Mouse (Mus musculus) midbrain, embryonic 16.5 days (tissue): ENCODE measurements around the gene Slc24a1. TPM values are rescaled to one million over a fixed set of nuclear protein-coding genes. Genes with fewer than 3 reads are reported as not detected.

Experiments
- ATAC-seq: fragments of 200-750 bp; cut with Nextera tagmentation; 2 replicates; pipeline ENCODE4 v1.8.0; 2017; ENCODE audit warnings: moderate TSS enrichment
- H3K27ac ChIP-seq: fragments of 300-500 bp; sonication (generic); 2 replicates; pipeline ENCODE4 v1.5.1; 2014; ENCODE audit warnings: mild to moderate bottlenecking, low read length, mixed read lengths
- H3K27me3 ChIP-seq: fragments of 300-500 bp; sonication (generic); 2 replicates; pipeline ENCODE4 v1.6.1; 2014; ENCODE audit warnings: low read depth, low read length, mixed read lengths; ENCODE audit not compliant: control insufficient read depth, insufficient read depth
- H3K36me3 ChIP-seq: fragments of 300-500 bp; sonication (generic); 2 replicates; pipeline ENCODE4 v1.6.1; 2014; ENCODE audit warnings: mild to moderate bottlenecking, low read length, moderate library complexity, mixed read lengths; ENCODE audit not compliant: control insufficient read depth, insufficient read depth
- H3K4me1 ChIP-seq: fragments of 300-500 bp; sonication (generic); 2 replicates; pipeline ENCODE4 v1.6.1; 2014; ENCODE audit warnings: mild to moderate bottlenecking, low read length, mixed read lengths; ENCODE audit not compliant: control insufficient read depth, insufficient read depth
- H3K4me2 ChIP-seq: fragments of 300-500 bp; sonication (generic); 2 replicates; pipeline ENCODE4 v1.6.1; 2014; ENCODE audit warnings: mild to moderate bottlenecking, low read length, mixed read lengths
- H3K4me3 ChIP-seq: fragments of 300-500 bp; sonication (generic); 2 replicates; pipeline ENCODE4 v1.5.1; 2014; ENCODE audit warnings: low read depth, mild to moderate bottlenecking, low read length, moderate library complexity, mixed read lengths
- H3K9ac ChIP-seq: fragments of 300-500 bp; sonication (generic); 2 replicates; pipeline ENCODE4 v1.6.1; 2014; ENCODE audit warnings: low read depth, low read length, mixed read lengths
- H3K9me3 ChIP-seq: fragments of 300-500 bp; sonication (generic); replicated peaks from 2 replicates; pipeline ENCODE4 v1.6.1; 2014; ENCODE audit warnings: mild to moderate bottlenecking, low read length, mixed read lengths; ENCODE audit not compliant: control insufficient read depth, poor library complexity, severe bottlenecking
- WGBS: fragments of 180-500 bp; shearing (Covaris S2); extraction: QIAGEN DNeasy Blood & Tissue Kit; methylation state at CpG from one replicate; pipeline ENCODE4 v1.1.7; 2014; 5-methylcytosine and 5-hydroxymethylcytosine counted together
- polyA plus RNA-seq: library from polyadenylated mRNA; unstranded; fragments of >200 nt; fragmentation: Nextera tagmentation; extraction: Ambion mirVana; gene quantifications from 2 replicates; pipeline ENCODE4 v1.2.1, GENCODE M21; 2015

The Slc24a1 gene
- polyA plus RNA-seq, 1 experiment from 2014 or later, result 0.20 TPM

DNA sequence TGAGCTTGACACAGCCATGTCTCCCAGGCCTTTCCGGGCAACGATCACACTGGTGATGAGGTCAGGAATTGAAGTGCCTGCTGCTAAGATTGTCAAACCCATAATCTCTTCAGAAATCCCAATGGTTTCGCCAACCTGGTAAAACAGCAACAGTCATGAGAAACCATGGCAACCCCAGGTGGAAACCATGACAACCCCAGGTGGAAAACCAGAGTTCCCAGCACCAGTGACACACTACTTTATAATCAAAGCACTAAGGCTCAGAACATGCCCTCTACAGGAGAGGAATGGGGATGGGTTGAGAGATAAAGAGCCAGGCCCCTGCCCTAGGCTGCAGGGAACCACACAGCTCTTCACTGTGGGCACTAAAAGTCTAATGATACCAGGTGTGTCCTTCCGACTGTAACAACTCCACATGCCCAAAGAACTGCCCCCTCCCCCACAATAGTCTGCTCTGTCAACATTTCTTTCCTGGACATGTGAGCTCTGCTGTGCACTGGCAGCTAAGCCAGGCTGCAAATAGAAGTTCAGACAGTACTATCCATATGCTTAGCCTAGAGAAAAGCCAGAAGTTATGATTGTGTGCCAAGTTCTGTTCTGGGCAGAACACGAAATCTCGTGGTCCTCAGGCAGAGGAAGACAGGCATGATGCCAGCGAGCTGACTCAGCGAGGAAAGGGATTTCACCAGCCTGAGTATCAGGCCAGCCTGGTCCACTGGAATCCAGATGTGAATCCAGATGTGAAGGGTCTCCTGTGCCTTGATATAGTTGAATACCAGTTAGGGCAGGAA is 25.0 kb downstream of the Slc24a1 start:
- Histone ChIP-seq H3K27me3 (no peaks in the 10 kb centered on the region), H3K27ac (0 out of 2 replicates have a peak overlapping the region, but pooled peaks have one; percentile 8), H3K4me3 (no peak overlapping the region), H3K36me3 (peaks cover 1% of the 10 kb centered on the region; the same call in 1 of the 2 replicates), H3K4me1 (peaks cover 4% of the 10 kb centered on the region; the same call in 1 of the 2 replicates), H3K9me3 (no peaks in the 10 kb centered on the region), H3K4me2 (no peak overlapping the region), H3K9ac (no peak overlapping the region)
- ATAC-seq, result no peak
- 75% methylated on average over 8 of the region's 8 CpGs for WGBS

GRCm38 (mm10) chr9:64925771-64926170 is 25.6 kb downstream of the Slc24a1 start:
- H3K9ac ChIP-seq, result no peak overlapping the region
- peaks cover 2% of the 10 kb centered on the region; the same call in 1 of the 2 replicates for H3K36me3 ChIP-seq
- no peak for ATAC-seq
- peaks cover 4% of the 10 kb centered on the region; the same call in 1 of the 2 replicates for H3K4me1 ChIP-seq
- H3K27ac ChIP-seq, result no peak overlapping the region
- H3K9me3 ChIP-seq, result no peaks in the 10 kb centered on the region
- H3K27me3 ChIP-seq, result no peaks in the 10 kb centered on the region
- H3K4me2 ChIP-seq, result no peak overlapping the region
- H3K4me3 ChIP-seq, result no peak overlapping the region
- WGBS, result 57% methylated on average over 5 of the region's 5 CpGs

- ATAC-seq, result no peak
- Histone ChIP-seq H3K4me1 (no peaks in the 10 kb centered on the region), H3K4me2 (no peak overlapping the region), H3K27ac (no peak overlapping the region), H3K9ac (no peak overlapping the region), H3K4me3 (no peak overlapping the region), H3K27me3 (no peaks in the 10 kb centered on the region), H3K36me3 (peaks cover 14% of the 10 kb centered on the region), H3K9me3 (no peaks in the 10 kb centered on the region)
- 44% methylated on average over 16 of the region's 16 CpGs for WGBS
These were observed 32.8 kb downstream of the Slc24a1 start for GRCm38 (mm10) chr9:64918560-64918959.

DNA sequence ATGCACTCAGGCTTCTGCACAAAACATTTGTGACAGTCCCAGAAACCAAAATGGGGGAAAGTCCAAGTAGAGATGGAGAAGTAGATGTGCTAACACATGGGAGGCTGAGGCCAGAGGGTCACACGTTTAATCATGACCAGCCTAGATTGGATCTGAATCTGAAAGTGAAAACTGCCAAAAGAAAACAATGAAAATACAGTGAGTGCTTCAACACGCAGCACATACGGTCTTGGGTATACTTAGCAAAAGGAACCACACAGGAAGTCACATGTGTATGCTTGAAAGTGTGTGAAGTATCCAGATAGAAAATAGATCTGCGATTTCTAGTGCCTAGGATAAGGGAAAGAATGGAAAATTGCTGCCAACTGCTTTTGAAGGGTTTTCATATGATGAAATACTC is 36.8 kb downstream of the Slc24a1 start:
- WGBS, result 88% methylated on average over 4 of the region's 4 CpGs
- Histone ChIP-seq H3K4me1 (no peaks in the 10 kb centered on the region), H3K4me3 (no peak overlapping the region), H3K27ac (no peak overlapping the region), H3K36me3 (peaks cover 25% of the 10 kb centered on the region), H3K27me3 (no peaks in the 10 kb centered on the region), H3K9me3 (no peaks in the 10 kb centered on the region), H3K4me2 (no peak overlapping the region), H3K9ac (no peak overlapping the region)
- ATAC-seq, result no peak

DNA sequence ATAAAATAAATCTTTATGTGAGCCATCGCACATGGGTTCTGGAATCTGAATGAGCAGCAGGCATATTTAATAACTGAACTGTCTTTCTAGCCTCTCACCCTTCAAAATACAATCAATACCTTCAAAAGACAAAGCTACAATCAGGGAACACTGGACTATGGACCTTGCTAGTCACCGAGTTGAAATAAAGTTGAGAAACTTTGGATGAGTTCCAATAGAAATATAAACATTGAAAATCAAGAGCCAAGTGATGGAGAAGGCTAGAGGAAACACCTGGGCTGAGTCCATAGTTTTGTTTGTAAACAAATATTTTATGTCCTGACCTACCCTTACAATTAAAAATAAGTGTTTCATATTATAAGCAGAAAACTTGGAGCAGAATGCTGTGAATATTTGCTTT is 37.4 kb downstream of the Slc24a1 start:
- Histone ChIP-seq H3K4me2 (no peak overlapping the region), H3K9ac (no peak overlapping the region), H3K4me1 (no peaks in the 10 kb centered on the region), H3K9me3 (no peaks in the 10 kb centered on the region), H3K27ac (no peak overlapping the region), H3K4me3 (no peak overlapping the region), H3K36me3 (peaks cover 25% of the 10 kb centered on the region), H3K27me3 (no peaks in the 10 kb centered on the region)
- 93% methylated on average over 2 of the region's 2 CpGs for WGBS
- ATAC-seq, result no peak

- H3K27ac ChIP-seq, result no peak overlapping the region
- H3K4me2 ChIP-seq, result no peak overlapping the region
- no peaks in the 10 kb centered on the region for H3K4me1 ChIP-seq
- no peaks in the 10 kb centered on the region for H3K27me3 ChIP-seq
- no peak overlapping the region for H3K4me3 ChIP-seq
- 98% methylated on average over 4 of the region's 4 CpGs for WGBS
- H3K9ac ChIP-seq, result no peak overlapping the region
- H3K36me3 ChIP-seq, result peaks cover 23% of the 10 kb centered on the region
- ATAC-seq, result no peak
- no peaks in the 10 kb centered on the region for H3K9me3 ChIP-seq
These were observed 38.0 kb downstream of the Slc24a1 start for GRCm38 (mm10) chr9:64913406-64913805.

- ATAC-seq, result no peak
- Histone ChIP-seq H3K4me1 (no peaks in the 10 kb centered on the region), H3K36me3 (peaks cover 9% of the 10 kb centered on the region), H3K27me3 (no peaks in the 10 kb centered on the region), H3K4me2 (no peak overlapping the region), H3K9me3 (no peaks in the 10 kb centered on the region), H3K9ac (no peak overlapping the region), H3K27ac (no peak overlapping the region), H3K4me3 (no peak overlapping the region)
- 89% methylated on average over 3 of the region's 3 CpGs for WGBS
These were observed 44.0 kb downstream of the Slc24a1 start for GRCm38 (mm10) chr9:64907441-64907840.

DNA sequence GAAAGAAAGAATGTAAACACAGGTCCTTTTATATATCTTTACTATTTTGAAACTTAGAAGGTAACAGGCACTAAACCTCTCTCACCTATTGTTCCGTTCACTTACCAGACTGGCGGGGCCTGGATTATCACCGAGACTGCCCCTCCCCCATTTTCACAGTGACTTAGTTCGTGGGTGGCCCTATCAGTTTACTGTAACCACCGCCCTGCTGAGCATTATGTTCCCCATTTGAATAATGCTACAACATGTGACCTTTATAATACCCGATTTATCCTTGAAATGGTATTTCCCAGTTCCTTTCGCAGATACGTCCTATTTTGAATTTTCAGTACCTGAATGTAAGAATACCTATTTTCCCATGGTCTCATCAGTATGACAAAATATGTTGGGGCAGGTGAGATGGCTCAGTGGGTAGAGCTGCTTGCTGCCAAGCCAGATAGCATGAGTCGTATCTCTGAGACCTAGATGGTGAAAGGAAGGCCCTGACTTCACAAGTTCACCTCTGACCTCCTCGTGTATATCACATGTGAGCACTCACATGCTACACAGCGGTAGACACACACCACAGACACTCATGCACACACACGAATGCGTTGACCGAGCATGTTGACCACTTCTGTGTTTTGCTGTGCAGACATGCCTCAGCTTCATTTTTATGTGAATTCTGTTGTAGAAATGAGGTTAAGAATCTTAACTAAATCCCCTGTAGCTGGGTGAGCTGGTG is 46.3 kb downstream of the Slc24a1 start:
- H3K4me1 ChIP-seq, result no peaks in the 10 kb centered on the region
- ATAC-seq, result no peak

DNA sequence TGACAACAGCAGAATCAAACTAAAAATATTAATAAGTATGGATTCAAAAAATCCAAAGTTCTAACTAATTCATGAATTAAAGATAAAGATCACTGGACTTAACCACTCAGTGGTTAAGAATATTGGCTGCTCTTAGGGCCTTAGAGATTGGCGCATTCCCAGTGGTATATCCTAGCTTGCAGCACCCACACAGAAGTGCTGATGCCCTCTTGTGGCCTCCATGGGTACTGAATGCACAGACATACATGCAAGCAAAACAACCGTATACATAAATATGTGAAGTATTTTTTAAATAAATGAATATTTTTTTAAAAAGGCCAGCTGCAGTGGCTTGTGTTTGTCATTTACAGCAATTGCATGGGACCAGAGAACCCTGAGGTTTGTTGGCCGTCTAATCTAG is 48.0 kb downstream of the Slc24a1 start:
- WGBS, result 64% methylated on average over 3 of the region's 3 CpGs
- no peak overlapping the region for H3K4me3 ChIP-seq
- no peak overlapping the region for H3K9ac ChIP-seq
- peaks cover 3% of the 10 kb centered on the region for H3K36me3 ChIP-seq
- no peaks in the 10 kb centered on the region for H3K27me3 ChIP-seq
- H3K9me3 ChIP-seq, result no peaks in the 10 kb centered on the region
- no peak overlapping the region for H3K4me2 ChIP-seq
- no peaks in the 10 kb centered on the region for H3K4me1 ChIP-seq
- no peak overlapping the region for H3K27ac ChIP-seq
- no peak for ATAC-seq

More for the DNA sequence above, 46.3 kb downstream of the Slc24a1 start:
- no peak overlapping the region for H3K9ac ChIP-seq
- no peak overlapping the region for H3K27ac ChIP-seq
- H3K36me3 ChIP-seq, result peaks cover 3% of the 10 kb centered on the region
- 91% methylated on average over 14 of the region's 14 CpGs for WGBS
- no peaks in the 10 kb centered on the region for H3K27me3 ChIP-seq
- H3K9me3 ChIP-seq, result no peaks in the 10 kb centered on the region
- H3K4me3 ChIP-seq, result no peak overlapping the region
- H3K4me2 ChIP-seq, result no peak overlapping the region
